Mouse (Mus musculus) hindbrain, embryonic 16.5 days (tissue): Measurements from ENCODE around the gene Mmp24. TPM values are rescaled to one million over a fixed set of nuclear protein-coding genes. Genes with fewer than 3 reads are reported as not detected.

ENCODE experiments used
- ATAC-seq: fragments of 200-750 bp; cut with Nextera tagmentation; 2 replicates; pipeline ENCODE4 v1.8.0; 2017; ENCODE audit warnings: moderate TSS enrichment, moderate library complexity
- H3K27ac ChIP-seq: fragments of 300-500 bp; sonication (generic); 2 replicates; pipeline ENCODE4 v1.5.1; 2014; ENCODE audit warnings: low read depth, mild to moderate bottlenecking, control low read depth, low read length, moderate library complexity
- H3K27me3 ChIP-seq: fragments of 300-500 bp; sonication (generic); replicated peaks from 2 replicates; pipeline ENCODE4 v1.6.1; 2014; ENCODE audit warnings: low read length; ENCODE audit not compliant: control insufficient read depth, insufficient read depth
- H3K36me3 ChIP-seq: fragments of 300-500 bp; sonication (generic); 2 replicates; pipeline ENCODE4 v1.6.1; 2014; ENCODE audit warnings: mild to moderate bottlenecking, low read length, moderate library complexity, mixed read lengths; ENCODE audit not compliant: control insufficient read depth, insufficient read depth
- H3K4me1 ChIP-seq: fragments of 300-500 bp; sonication (generic); 2 replicates; pipeline ENCODE4 v1.6.1; 2014; ENCODE audit warnings: low read depth, low read length; ENCODE audit not compliant: control insufficient read depth, insufficient read depth
- H3K4me2 ChIP-seq: fragments of 300-500 bp; sonication (generic); 2 replicates; pipeline ENCODE4 v1.6.1; 2014; ENCODE audit warnings: mild to moderate bottlenecking, low read length, control low read depth, moderate library complexity
- H3K4me3 ChIP-seq: fragments of 300-500 bp; sonication (generic); 2 replicates; pipeline ENCODE4 v1.5.1; 2014; ENCODE audit warnings: mild to moderate bottlenecking, low read length, control low read depth, moderate library complexity
- H3K9ac ChIP-seq: fragments of 300-500 bp; sonication (generic); 2 replicates; pipeline ENCODE4 v1.6.1; 2014; ENCODE audit warnings: low read depth, mild to moderate bottlenecking, control low read depth, low read length, moderate library complexity
- H3K9me3 ChIP-seq: fragments of 300-500 bp; sonication (generic); 2 replicates; pipeline ENCODE4 v1.6.1; 2014; ENCODE audit warnings: mild to moderate bottlenecking, low read length, moderate library complexity; ENCODE audit not compliant: control insufficient read depth
- WGBS: fragments of 180-500 bp; shearing (Covaris S2); extraction: QIAGEN DNeasy Blood & Tissue Kit; methylation state at CpG from one replicate; pipeline ENCODE4 v1.1.7; 2014; 5-methylcytosine and 5-hydroxymethylcytosine counted together
- polyA plus RNA-seq: library from polyadenylated mRNA; unstranded; fragments of >200 nt; fragmentation: Nextera tagmentation; extraction: Ambion mirVana; gene quantifications from 2 replicates; pipeline ENCODE4 v1.2.1, GENCODE M21; 2015

Gene Mmp24
- polyA plus RNA-seq, 1 experiment from 2014 or later = 16.8 TPM

GRCm38 (mm10) chr2:155779506-155779905, 4.4 kb downstream of the Mmp24 start:
- 80% methylated on average over 3 of the region's 3 CpGs for WGBS
- Histone ChIP-seq H3K4me3 (no peak overlapping the region), H3K9me3 (no peaks in the 10 kb centered on the region), H3K4me2 (no peak overlapping the region), H3K27me3 (no peaks in the 10 kb centered on the region), H3K36me3 (no peaks in the 10 kb centered on the region), H3K9ac (no peak overlapping the region), H3K4me1 (peaks cover 26% of the 10 kb centered on the region), H3K27ac (no peak overlapping the region)
- ATAC-seq = no peak

- Histone ChIP-seq H3K36me3 (no peaks in the 10 kb centered on the region; the same call in 1 of the 2 replicates), H3K27me3 (no peaks in the 10 kb centered on the region), H3K4me3 (no peak overlapping the region), H3K27ac (no peak overlapping the region), H3K9ac (no peak overlapping the region), H3K4me2 (no peak overlapping the region), H3K9me3 (no peaks in the 10 kb centered on the region), H3K4me1 (no peaks in the 10 kb centered on the region)
- 81% methylated on average over 6 of the region's 6 CpGs for WGBS
- no peak for ATAC-seq
These were observed 9.4 kb downstream of the Mmp24 start for GRCm38 (mm10) chr2:155784534-155784933.

- H3K9me3 ChIP-seq = no peaks in the 10 kb centered on the region
- no peak overlapping the region for H3K9ac ChIP-seq
- H3K4me1 ChIP-seq = no peaks in the 10 kb centered on the region
- ATAC-seq = no peak
- H3K27me3 ChIP-seq = no peaks in the 10 kb centered on the region
- H3K27ac ChIP-seq = no peak overlapping the region
- H3K4me3 ChIP-seq = no peak overlapping the region
- 78% methylated on average over 5 of the region's 5 CpGs for WGBS
- H3K36me3 ChIP-seq = no peaks in the 10 kb centered on the region; the same call in 1 of the 2 replicates
- H3K4me2 ChIP-seq = no peak overlapping the region
These were observed 11.8 kb downstream of the Mmp24 start for GRCm38 (mm10) chr2:155786905-155787304.

- Histone ChIP-seq H3K27ac (no peak overlapping the region; the same call in 1 of the 2 replicates), H3K9ac (no peak overlapping the region)
- WGBS = 70% methylated on average over 18 of the region's 18 CpGs
These were observed 13.1 kb downstream of the Mmp24 start for GRCm38 (mm10) chr2:155787949-155788931.

GRCm38 (mm10) chr2:155792899-155793298, 17.8 kb downstream of the Mmp24 start:
- Histone ChIP-seq H3K4me1 (no peaks in the 10 kb centered on the region), H3K9ac (no peak overlapping the region), H3K4me2 (no peak overlapping the region), H3K4me3 (no peak overlapping the region), H3K36me3 (peaks cover 2% of the 10 kb centered on the region; the same call in 1 of the 2 replicates), H3K27ac (no peak overlapping the region), H3K9me3 (no peaks in the 10 kb centered on the region), H3K27me3 (no peaks in the 10 kb centered on the region)
- WGBS = 31% methylated on average over 12 of the region's 12 CpGs
- ATAC-seq = no peak

More at GRCm38 (mm10) chr2:155787949-155788931, 13.1 kb downstream of the Mmp24 start:
- no peak for ATAC-seq
- Histone ChIP-seq H3K36me3 (no peaks in the 10 kb centered on the region; the same call in 1 of the 2 replicates), H3K4me3 (no peak overlapping the region), H3K4me2 (no peak overlapping the region), H3K9me3 (no peaks in the 10 kb centered on the region), H3K4me1 (no peaks in the 10 kb centered on the region), H3K27me3 (no peaks in the 10 kb centered on the region)

GRCm38 (mm10) chr2:155794674-155795445, 19.7 kb downstream of the Mmp24 start:
- Histone ChIP-seq H3K4me3 (no peak overlapping the region), H3K4me2 (no peak overlapping the region), H3K9ac (no peak overlapping the region), H3K27ac (peak overlapping the region; percentile 54; the same call in 1 of the 2 replicates), H3K4me1 (no peaks in the 10 kb centered on the region), H3K36me3 (peaks cover 7% of the 10 kb centered on the region), H3K9me3 (no peaks in the 10 kb centered on the region), H3K27me3 (no peaks in the 10 kb centered on the region)
- ATAC-seq = peak; percentile 72; the same call in 1 of the 2 replicates
- 81% methylated on average over 12 of the region's 12 CpGs for WGBS

- Histone ChIP-seq H3K9me3 (no peaks in the 10 kb centered on the region), H3K27ac (no peak overlapping the region), H3K4me3 (no peak overlapping the region), H3K27me3 (no peaks in the 10 kb centered on the region), H3K4me2 (no peak overlapping the region), H3K4me1 (no peaks in the 10 kb centered on the region), H3K36me3 (peaks cover 15% of the 10 kb centered on the region), H3K9ac (no peak overlapping the region)
- ATAC-seq = no peak
- WGBS = 68% methylated on average over 3 of the region's 3 CpGs
These were observed 23.5 kb downstream of the Mmp24 start for GRCm38 (mm10) chr2:155798613-155799012.

GRCm38 (mm10) chr2:155802761-155803160, 27.6 kb downstream of the Mmp24 start:
- Histone ChIP-seq H3K4me1 (no peaks in the 10 kb centered on the region; the same call in 1 of the 2 replicates), H3K9ac (no peak overlapping the region), H3K27ac (no peak overlapping the region), H3K4me3 (no peak overlapping the region), H3K4me2 (no peak overlapping the region), H3K36me3 (peaks cover 13% of the 10 kb centered on the region), H3K9me3 (no peaks in the 10 kb centered on the region), H3K27me3 (no peaks in the 10 kb centered on the region)
- 59% methylated on average over 3 of the region's 3 CpGs for WGBS
- no peak for ATAC-seq

GRCm38 (mm10) chr2:155804053-155804452, 28.9 kb downstream of the Mmp24 start:
- no peak for ATAC-seq
- no peaks in the 10 kb centered on the region; the same call in 1 of the 2 replicates for H3K4me1 ChIP-seq
- H3K4me2 ChIP-seq = no peak overlapping the region
- H3K9me3 ChIP-seq = no peaks in the 10 kb centered on the region
- H3K27ac ChIP-seq = no peak overlapping the region
- H3K27me3 ChIP-seq = no peaks in the 10 kb centered on the region
- H3K4me3 ChIP-seq = no peak overlapping the region
- no peak overlapping the region for H3K9ac ChIP-seq
- WGBS = 78% methylated on average over 5 of the region's 5 CpGs
- peaks cover 13% of the 10 kb centered on the region for H3K36me3 ChIP-seq
